ENCODE assay signal across 8 mouse cellular contexts in the genomic region with DNA sequence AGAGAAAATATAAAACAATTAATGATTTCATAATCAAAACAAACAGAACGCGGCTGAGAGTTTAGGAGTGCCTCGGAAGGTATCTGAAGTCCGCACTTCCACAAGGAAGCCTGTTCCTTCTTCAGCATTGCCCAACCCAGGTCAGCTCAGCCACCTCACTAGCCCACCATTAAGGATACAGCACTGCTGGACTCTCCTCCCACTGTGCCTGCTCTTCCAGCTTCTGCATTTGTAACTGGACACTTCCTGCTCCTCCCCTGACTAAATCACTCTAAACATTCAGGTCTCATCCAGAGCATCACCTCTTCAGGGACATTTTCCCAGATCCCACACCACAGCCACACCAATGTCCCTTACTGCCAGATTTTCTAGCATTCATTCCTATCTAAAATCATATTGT. TPM values are rescaled to one million over a fixed set of nuclear protein-coding genes. Genes with fewer than 3 reads are reported as not detected.
A peak's percentile ranks its signal among the peaks of the same experiment; 100 is the strongest.
DNase-seq lines count a peak whose midpoint lies in the region; ATAC-seq lines count a peak whose summit lies in the region.

No protein-coding gene starts in this region.

- ATAC-seq in intestine, embryonic 15.5 days = peak; percentile 10; the same call in 1 of the 2 replicates

- DNase-seq in heart, embryonic 10.5 days (ENCODE audit: low spot score) = no peak
- DNase-seq in heart, postnatal 25 days (ENCODE audit: low spot score) = no peak
- peak; percentile 38 for DNase-seq in embryo, embryonic 9.5 days (ENCODE audit: extremely low spot score)
- DNase-seq in lung, postnatal 10 days = peak; percentile 57
- DNase-seq in thymus, postnatal 36 days = no peak
- DNase-seq in urinary bladder, postnatal 10 days (ENCODE audit: low spot score) = no peak
- DNase-seq in c-Kit-positive CD71-positive TER-119-positive erythroid progenitor cells, embryonic 14.5 days (ENCODE audit: low spot score) = no peak

- 42% methylated on average over 4 of the region's 4 CpGs for WGBS in heart, embryonic 10.5 days
- 12% methylated on average over 4 of the region's 4 CpGs for WGBS in intestine, embryonic 15.5 days

- no peak overlapping the region for H3K9ac ChIP-seq in intestine, embryonic 15.5 days

- H3K4me1 ChIP-seq in heart, embryonic 10.5 days = peaks cover 29% of the 10 kb centered on the region
- H3K4me1 ChIP-seq in intestine, embryonic 15.5 days (replicated peaks) = peaks cover 13% of the 10 kb centered on the region

- H3K4me2 ChIP-seq in intestine, embryonic 15.5 days (replicated peaks) = peak overlapping the region; percentile 60

- intact Hi-C loops in heart, postnatal 25 days (cut with DNase I) = no loop called here

- no peaks in the 10 kb centered on the region for H3K27me3 ChIP-seq in heart, embryonic 10.5 days (ENCODE audit: insufficient read depth, poor library complexity, severe bottlenecking)
- H3K27me3 ChIP-seq in intestine, embryonic 15.5 days (replicated peaks) = no peaks in the 10 kb centered on the region

- no peak overlapping the region for H3K27ac ChIP-seq in heart, embryonic 10.5 days
- 0 out of 2 replicates have a peak overlapping the region, but pooled peaks have one; percentile 40 for H3K27ac ChIP-seq in intestine, embryonic 15.5 days

- no peaks in the 10 kb centered on the region for H3K9me3 ChIP-seq in heart, embryonic 10.5 days
- no peaks in the 10 kb centered on the region for H3K9me3 ChIP-seq in intestine, embryonic 15.5 days

- no peaks in the 10 kb centered on the region for H3K36me3 ChIP-seq in heart, embryonic 10.5 days
- no peaks in the 10 kb centered on the region for H3K36me3 ChIP-seq in intestine, embryonic 15.5 days

- H3K4me3 ChIP-seq in heart, embryonic 10.5 days = 0 out of 2 replicates have a peak overlapping the region, but pooled peaks have one; percentile 97
- peak overlapping the region; percentile 2; the same call in 1 of the 2 replicates for H3K4me3 ChIP-seq in intestine, embryonic 15.5 days (replicated peaks)

RNA-seq across cellular contexts. Expression of a gene that starts 1.4 kb away (rescaled TPM):
- polyA plus RNA-seq in heart, embryonic 10.5 days (2016; fragmentation: Nextera tagmentation; extraction: Ambion mirVana) = 100 and 105 TPM in 2 replicates
- 10 to 100 TPM; 15.0 to 16.6 TPM for total RNA-seq in heart, postnatal 25 days (2021)
- polyA plus RNA-seq in intestine, embryonic 15.5 days (2015; fragmentation: Nextera tagmentation; extraction: Ambion mirVana) = 90.0 and 95.1 TPM in 2 replicates

Comparison
In these comparisons a context has a peak if more than half of its experiments do, and no peak if none do; other contexts are left out.
1. DNase-seq: peak in embryo, embryonic 9.5 days (single experiment) and lung, postnatal 10 days (single experiment); none in heart, embryonic 10.5 days (single experiment), heart, postnatal 25 days (single experiment), thymus, postnatal 36 days (0 of 2), urinary bladder, postnatal 10 days (single experiment) and c-Kit-positive CD71-positive TER-119-positive erythroid progenitor cells, embryonic 14.5 days (single experiment).